Mouse (Mus musculus): ENCODE measurements around the gene Gpr88.

The Gpr88 gene

DNA sequence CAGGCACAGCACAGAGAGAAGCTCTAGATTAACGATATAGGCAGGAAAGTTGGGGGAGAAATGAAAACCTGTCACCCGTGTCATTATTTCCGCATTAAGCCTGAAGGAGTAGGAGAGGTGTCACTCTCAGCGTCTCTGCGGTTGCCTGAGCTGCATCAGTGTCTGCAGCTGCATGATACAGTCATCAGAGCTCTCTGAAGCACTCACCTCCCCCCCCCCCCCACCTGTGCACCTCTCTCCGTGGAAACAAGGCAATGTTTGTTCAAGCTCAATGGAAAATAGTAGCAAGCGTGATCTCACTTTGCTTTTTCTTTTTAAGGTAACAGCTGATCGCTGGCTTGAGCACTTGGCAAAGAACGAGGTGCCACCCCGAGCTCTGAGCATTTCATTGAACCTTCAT is 53.2 kb downstream of the Gpr88 start:
- 56% methylated on average over 10 of the region's 10 CpGs for WGBS

Measured in cerebral cortex, adult 2 months (tissue).